In the genomic region with DNA sequence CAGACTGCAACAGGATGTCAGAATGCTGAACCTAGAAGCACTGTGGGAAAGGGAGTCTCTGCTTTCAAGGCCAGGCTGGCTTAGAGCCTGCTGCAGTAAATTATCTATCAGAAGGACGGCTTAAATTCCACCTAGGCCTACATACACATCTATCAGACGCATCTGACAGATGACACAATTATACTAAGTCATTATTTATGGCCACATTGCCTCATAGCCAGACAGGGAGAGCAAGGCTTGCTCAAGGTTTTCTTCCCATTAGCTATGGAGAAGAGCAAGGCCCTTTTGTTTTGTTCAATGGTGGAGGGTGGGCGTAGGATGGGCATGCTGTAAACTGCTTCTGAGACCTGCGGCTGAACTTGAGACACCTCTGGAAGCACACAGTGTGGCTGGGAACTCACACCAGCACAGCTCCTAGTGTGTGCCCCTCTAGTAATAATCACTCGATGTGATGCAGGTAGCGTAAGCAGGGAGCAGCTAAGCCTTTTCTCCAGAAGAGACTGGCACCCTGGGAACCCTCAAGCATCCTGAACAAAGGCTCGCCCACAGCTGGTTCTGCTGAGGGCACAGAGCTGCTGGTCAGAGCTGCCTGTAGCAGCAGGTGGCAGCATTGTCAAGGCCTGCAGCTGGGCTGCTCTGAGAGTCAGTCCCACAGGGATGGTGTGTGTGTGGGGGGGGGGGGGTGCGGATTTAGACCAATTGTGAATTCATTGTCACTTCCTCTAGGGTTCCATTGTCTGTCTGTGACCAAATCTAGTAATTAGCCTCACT, we compare ENCODE assay signal across 10 mouse cellular contexts.
DNase-seq lines count a peak whose midpoint lies in the region; ATAC-seq and TF ChIP-seq lines count a peak whose summit lies in the region.
"Had no signal": no experiment of that assay in that cellular context is flagged by ENCODE, and none has a peak within 500 bp of the region (broad histone marks: within the 10 kb centered on the region; RNA-seq: fewer than 3 reads in every experiment).

No protein-coding gene starts in this region.

- in situ Hi-C loops in Patski (cut with MboI; ENCODE audit: low pct_unique_long_range_greater_than_20kb): no loop called here

- no peak overlapping the region for H3K4me3 ChIP-seq in left cerebral cortex, adult 2 months
- no peak overlapping the region for H3K4me3 ChIP-seq in kidney, embryonic 16.5 days (ENCODE audit: low read length)
- H3K4me3 ChIP-seq: embryonic facial prominence, embryonic 15.5 days; limb, embryonic 15.5 days had no signal

- H3K27ac ChIP-seq in left cerebral cortex, adult 2 months: no peak overlapping the region
- no peak overlapping the region for H3K27ac ChIP-seq in kidney, embryonic 16.5 days (ENCODE audit: low read length)
- H3K27ac ChIP-seq: embryonic facial prominence, embryonic 15.5 days; limb, embryonic 15.5 days had no signal

- ATAC-seq in Patski: peak; percentile 88
- ATAC-seq in kidney, embryonic 16.5 days (ENCODE audit: low FRiP score, low TSS enrichment): peak; percentile 74

- no peaks in the 10 kb centered on the region for H3K9me3 ChIP-seq in kidney, embryonic 16.5 days (ENCODE audit: low read length)
- H3K9me3 ChIP-seq: embryonic facial prominence, embryonic 15.5 days; limb, embryonic 15.5 days had no signal

- POLR2A ChIA-PET in Patski (lab: Charles Lee): interaction anchor here (0.8 kb wide), 1 partner anchor 1379 kb away, joined by 3 read pairs; no protein-coding TSS in a partner anchor

- H3K4me2 ChIP-seq in kidney, embryonic 16.5 days (replicated peaks; ENCODE audit: low read depth, low read length): no peak overlapping the region
- H3K4me2 ChIP-seq: embryonic facial prominence, embryonic 15.5 days; limb, embryonic 15.5 days had no signal

- no peaks in the 10 kb centered on the region; the same call in 1 of the 2 replicates for H3K4me1 ChIP-seq in kidney, embryonic 16.5 days (ENCODE audit: insufficient read depth, low read length)
- H3K4me1 ChIP-seq: embryonic facial prominence, embryonic 15.5 days had no signal

- H3K36me3 ChIP-seq in kidney, embryonic 16.5 days (ENCODE audit: insufficient read depth, low read length): no peaks in the 10 kb centered on the region
- H3K36me3 ChIP-seq: embryonic facial prominence, embryonic 15.5 days; limb, embryonic 15.5 days had no signal

- CTCF ChIA-PET in Patski (lab: Charles Lee): interaction anchor here (1.1 to 1.2 kb wide), 3 partner anchors 144 to 705 kb away, joined by 3 read pairs; no protein-coding TSS in a partner anchor

- H3K9ac ChIP-seq in kidney, embryonic 16.5 days (replicated peaks; ENCODE audit: low read length): no peak overlapping the region
- H3K9ac ChIP-seq: embryonic facial prominence, embryonic 15.5 days; limb, embryonic 15.5 days had no signal

- no peaks in the 10 kb centered on the region for H3K27me3 ChIP-seq in Patski
- H3K27me3 ChIP-seq in kidney, embryonic 16.5 days (ENCODE audit: insufficient read depth, low read length): peaks cover 13% of the 10 kb centered on the region
- H3K27me3 ChIP-seq: embryonic facial prominence, embryonic 15.5 days; limb, embryonic 15.5 days had no signal

- peak in 1 of 2 experiments; percentile 15 for DNase-seq in left cerebral cortex, adult 2 months (ENCODE audit: extremely low spot score in 1 of 2, low spot score in 2 of 2)
- DNase-seq in left cerebral cortex, adult 8-10 months (ENCODE audit: low spot score in 2 of 2): no peak
- DNase-seq in Patski (ENCODE audit: low read depth, low spot score): no peak
- peak; percentile 97 for DNase-seq in fat pad, adult 2 months (ENCODE audit: extremely low read depth, low read depth, low spot score)
- peak; percentile 46 for DNase-seq in neural tube, embryonic 10.5 days (ENCODE audit: extremely low spot score, low spot score)
- no peak for DNase-seq in spleen, postnatal 4 days (ENCODE audit: low spot score in 2 of 2)
- DNase-seq in gastrocnemius, adult 18-20 months (ENCODE audit: low spot score): no peak

- 32% methylated on average over 8 of the region's 8 CpGs for WGBS in kidney, embryonic 16.5 days

- peak; percentile 49 for TF ChIP-seq CTCF in left cerebral cortex, adult 2 months (IDR thresholded peaks at IDR 0.05)
- peak; percentile 91 for TF ChIP-seq CTCF in Patski (IDR thresholded peaks at IDR 0.05)

- intact Hi-C loops in left cerebral cortex, adult 2 months (cut with DNase I): loop anchor here (10.0 kb wide), 1 partner anchor 244 kb away; no protein-coding TSS in a partner anchor

Comparison
In these comparisons a context has a peak if more than half of its experiments do, and no peak if none do; other contexts are left out.
1. DNase-seq: peak in fat pad, adult 2 months (single experiment) and neural tube, embryonic 10.5 days (single experiment); none in left cerebral cortex, adult 8-10 months (0 of 2), Patski (single experiment), spleen, postnatal 4 days (0 of 2) and gastrocnemius, adult 18-20 months (single experiment).